Mouse (Mus musculus) intestine, embryonic 15.5 days (tissue): Measurements from ENCODE around the gene Susd2. TPM values are rescaled to one million over a fixed set of nuclear protein-coding genes. Genes with fewer than 3 reads are reported as not detected.

ENCODE experiments used
- ATAC-seq: fragments of 200-750 bp; cut with Nextera tagmentation; 2 replicates; pipeline ENCODE4 v1.8.0; 2017; ENCODE audit warnings: moderate TSS enrichment, moderate library complexity
- H3K27ac ChIP-seq: fragments of 300-500 bp; sonication (generic); 2 replicates; pipeline ENCODE4 v1.5.1; 2015; ENCODE audit warnings: mild to moderate bottlenecking, inconsistent platforms
- H3K27me3 ChIP-seq: fragments of 300-500 bp; sonication (generic); replicated peaks from 2 replicates; pipeline ENCODE4 v1.6.1; 2015; ENCODE audit warnings: inconsistent platforms
- H3K36me3 ChIP-seq: fragments of 300-500 bp; sonication (generic); 2 replicates; pipeline ENCODE4 v1.6.1; 2015; ENCODE audit warnings: inconsistent platforms
- H3K4me1 ChIP-seq: fragments of 300-500 bp; sonication (generic); replicated peaks from 2 replicates; pipeline ENCODE4 v1.6.1; 2015; ENCODE audit warnings: inconsistent platforms
- H3K4me2 ChIP-seq: fragments of 300-500 bp; sonication (generic); replicated peaks from 2 replicates; pipeline ENCODE4 v1.6.1; 2015; ENCODE audit warnings: mild to moderate bottlenecking, inconsistent platforms
- H3K4me3 ChIP-seq: fragments of 300-500 bp; sonication (generic); replicated peaks from 2 replicates; pipeline ENCODE4 v1.5.1; 2015; ENCODE audit warnings: inconsistent platforms
- H3K9ac ChIP-seq: fragments of 300-500 bp; sonication (generic); 2 replicates; pipeline ENCODE4 v1.6.1; 2015; ENCODE audit warnings: inconsistent platforms
- H3K9me3 ChIP-seq: fragments of 300-500 bp; sonication (generic); 2 replicates; pipeline ENCODE4 v1.6.1; 2016; ENCODE audit warnings: inconsistent platforms
- WGBS: fragments of 180-500 bp; shearing (Covaris S2); methylation state at CpG from one replicate; pipeline ENCODE4 v1.1.7; 2015; 5-methylcytosine and 5-hydroxymethylcytosine counted together
- polyA plus RNA-seq: library from polyadenylated mRNA; unstranded; fragments of >200 nt; fragmentation: Nextera tagmentation; extraction: Ambion mirVana; gene quantifications from 2 replicates; pipeline ENCODE4 v1.2.1, GENCODE M21; 2015

Susd2 gene
- polyA plus RNA-seq, 1 experiment from 2014 or later, result 13.9 TPM

- WGBS, result 30% methylated on average over 11 of the region's 11 CpGs
- no peak for ATAC-seq
- no peaks in the 10 kb centered on the region for H3K27me3 ChIP-seq
These were observed 38.5 kb downstream of the Susd2 start for GRCm38 (mm10) chr10:75605162-75605846.

GRCm38 (mm10) chr10:75600189-75600730 lies 43.5 kb downstream of the Susd2 start:
- Histone ChIP-seq H3K9ac (no peak overlapping the region), H3K4me1 (no peaks in the 10 kb centered on the region), H3K4me2 (no peak overlapping the region), H3K27me3 (no peaks in the 10 kb centered on the region), H3K9me3 (no peaks in the 10 kb centered on the region), H3K27ac (no peak overlapping the region), H3K4me3 (no peak overlapping the region), H3K36me3 (no peaks in the 10 kb centered on the region)
- no peak for ATAC-seq
- 68% methylated on average over 7 of the region's 7 CpGs for WGBS

More at GRCm38 (mm10) chr10:75605162-75605846, 38.5 kb downstream of the Susd2 start:
- Histone ChIP-seq H3K36me3 (no peaks in the 10 kb centered on the region), H3K9ac (no peak overlapping the region), H3K4me3 (no peak overlapping the region), H3K27ac (no peak overlapping the region), H3K9me3 (no peaks in the 10 kb centered on the region), H3K4me2 (no peak overlapping the region), H3K4me1 (no peaks in the 10 kb centered on the region)

- Histone ChIP-seq H3K9ac (no peak overlapping the region), H3K36me3 (no peaks in the 10 kb centered on the region), H3K27ac (no peak overlapping the region), H3K4me2 (no peak overlapping the region), H3K9me3 (no peaks in the 10 kb centered on the region), H3K4me3 (no peak overlapping the region), H3K4me1 (peaks cover 12% of the 10 kb centered on the region), H3K27me3 (no peaks in the 10 kb centered on the region)
- ATAC-seq, result no peak
- WGBS, result 70% methylated on average over 8 of the region's 8 CpGs
These were observed 47.8 kb downstream of the Susd2 start for GRCm38 (mm10) chr10:75595981-75596380.

- H3K4me2 ChIP-seq, result no peak overlapping the region
- 69% methylated on average over 7 of the region's 7 CpGs for WGBS
- H3K9me3 ChIP-seq, result no peaks in the 10 kb centered on the region
- H3K27ac ChIP-seq, result no peak overlapping the region
- no peaks in the 10 kb centered on the region for H3K27me3 ChIP-seq
- no peak overlapping the region for H3K9ac ChIP-seq
- H3K36me3 ChIP-seq, result no peaks in the 10 kb centered on the region
- no peak overlapping the region for H3K4me3 ChIP-seq
- H3K4me1 ChIP-seq, result peaks cover 27% of the 10 kb centered on the region
- no peak for ATAC-seq
These were observed 51.2 kb downstream of the Susd2 start for GRCm38 (mm10) chr10:75592585-75592984.

GRCm38 (mm10) chr10:75591211-75591894 lies 52.5 kb downstream of the Susd2 start:
- peaks cover 27% of the 10 kb centered on the region for H3K4me1 ChIP-seq
- WGBS, result 59% methylated on average over 12 of the region's 12 CpGs
- H3K9ac ChIP-seq, result no peak overlapping the region
- peak overlapping the region; percentile 53 for H3K4me2 ChIP-seq
- ATAC-seq, result peak; percentile 48
- H3K27me3 ChIP-seq, result no peaks in the 10 kb centered on the region
- no peak overlapping the region for H3K4me3 ChIP-seq
- peak overlapping the region; percentile 57 for H3K27ac ChIP-seq
- no peaks in the 10 kb centered on the region for H3K36me3 ChIP-seq
- no peaks in the 10 kb centered on the region for H3K9me3 ChIP-seq

- 0 out of 2 replicates have a peak, but pooled peaks have one; percentile 11 for ATAC-seq
- Histone ChIP-seq H3K27me3 (no peaks in the 10 kb centered on the region; the same call in 1 of the 2 replicates), H3K4me2 (peak overlapping the region; percentile 53), H3K9ac (peak overlapping the region; percentile 3; the same call in 1 of the 2 replicates), H3K27ac (peak overlapping the region; percentile 76), H3K4me1 (peaks cover 27% of the 10 kb centered on the region), H3K36me3 (no peaks in the 10 kb centered on the region), H3K4me3 (peak overlapping the region; percentile 25), H3K9me3 (no peaks in the 10 kb centered on the region)
- WGBS, result 51% methylated on average over 16 of the region's 16 CpGs
These were observed 54.2 kb downstream of the Susd2 start for GRCm38 (mm10) chr10:75589651-75590050.

GRCm38 (mm10) chr10:75589129-75589528 lies 54.7 kb downstream of the Susd2 start, which contains the start of gene Ggt5:
Gene Ggt5 (plus strand): TSS chr10:75589340.
- Histone ChIP-seq H3K4me2 (peak within 1 kb of the TSS; percentile 53), H3K27me3 (no peaks in the 10 kb centered on the region; the same call in 1 of the 2 replicates), H3K4me1 (peaks cover 27% of the 10 kb centered on the region), H3K9ac (peak within 1 kb of the TSS; percentile 3; the same call in 1 of the 2 replicates), H3K4me3 (peak within 1 kb of the TSS; percentile 25), H3K9me3 (no peaks in the 10 kb centered on the region), H3K36me3 (no peaks in the 10 kb centered on the region), H3K27ac (peak within 1 kb of the TSS; percentile 76)
- WGBS, result 19% methylated on average over 5 of the region's 5 CpGs
- ATAC-seq, result peak; percentile 59

- Histone ChIP-seq H3K27me3 (no peaks in the 10 kb centered on the region; the same call in 1 of the 2 replicates), H3K9ac (no peak overlapping the region), H3K27ac (peak overlapping the region; percentile 51), H3K4me1 (peaks cover 27% of the 10 kb centered on the region), H3K4me2 (no peak overlapping the region), H3K4me3 (no peak overlapping the region), H3K9me3 (no peaks in the 10 kb centered on the region), H3K36me3 (no peaks in the 10 kb centered on the region)
- ATAC-seq, result no peak
- WGBS, result 43% methylated on average over 5 of the region's 5 CpGs
These were observed 55.5 kb downstream of the Susd2 start for GRCm38 (mm10) chr10:75588336-75588735.

GRCm38 (mm10) chr10:75587781-75588180 lies 56.0 kb downstream of the Susd2 start:
- no peak overlapping the region for H3K4me2 ChIP-seq
- no peaks in the 10 kb centered on the region for H3K36me3 ChIP-seq
- no peak for ATAC-seq
- H3K9ac ChIP-seq, result no peak overlapping the region
- no peak overlapping the region for H3K4me3 ChIP-seq
- no peaks in the 10 kb centered on the region for H3K9me3 ChIP-seq
- peaks cover 27% of the 10 kb centered on the region for H3K4me1 ChIP-seq
- H3K27me3 ChIP-seq, result no peaks in the 10 kb centered on the region; the same call in 1 of the 2 replicates
- WGBS, result 79% methylated on average over 4 of the region's 4 CpGs
- H3K27ac ChIP-seq, result no peak overlapping the region

Other genes starting within 250 kb of the Susd2 start
- gene Upb1, start 242.9 kb downstream of the Susd2 start, polyA plus RNA-seq, result 0.88 and 1.9 TPM in 2 replicates
- 147 and 156 TPM in 2 replicates for gene Snrpd3, start 126.5 kb downstream of the Susd2 start, polyA plus RNA-seq
- gene Gucd1, start 126.0 kb downstream of the Susd2 start, polyA plus RNA-seq, result 39.8 and 46.7 TPM in 2 replicates
- gene Lrrc75b, start 83.7 kb downstream of the Susd2 start, polyA plus RNA-seq, result 2.1 and 2.7 TPM in 2 replicates
- gene Ggt1, start 82.4 kb downstream of the Susd2 start, polyA plus RNA-seq, result 46.5 and 63.7 TPM in 2 replicates
- gene Ggt5, start 54.7 kb downstream of the Susd2 start, polyA plus RNA-seq, result 7.5 and 7.9 TPM in 2 replicates
- 29.0 and 32.6 TPM in 2 replicates for gene Cabin1, start 120.3 kb upstream of the Susd2 start, polyA plus RNA-seq
- gene Ddt, start 129.4 kb upstream of the Susd2 start, polyA plus RNA-seq, result 74.7 and 76.1 TPM in 2 replicates
- 0.96 TPM in 1 of 2 replicates, not detected in the other for gene Gm20441, start 136.9 kb upstream of the Susd2 start, polyA plus RNA-seq
- gene Gstt3, start 137.4 kb upstream of the Susd2 start, polyA plus RNA-seq, result 38.7 and 40.3 TPM in 2 replicates
- gene Gstt1, start 154.6 kb upstream of the Susd2 start, polyA plus RNA-seq, result 15.0 and 16.6 TPM in 2 replicates
- not detected in 2 replicates for gene Gstt4, start 178.5 kb upstream of the Susd2 start, polyA plus RNA-seq
- gene Gstt2, start 193.4 kb upstream of the Susd2 start, polyA plus RNA-seq, result 57.5 and 63.1 TPM in 2 replicates
- gene Mif, start 216.2 kb upstream of the Susd2 start, polyA plus RNA-seq, result 2,230 and 2,305 TPM in 2 replicates
- 4.4 and 8.5 TPM in 2 replicates for gene Derl3, start 249.4 kb upstream of the Susd2 start, polyA plus RNA-seq